Mouse (Mus musculus) splenic B cell, adult 2 months (primary cell): ENCODE results near the gene Gm10663.

Experiments used
- DNase-seq: peaks from one replicate; pipeline ENCODE4 v3.0.0-alpha.2; 2011; ENCODE audit warnings: low read depth, low spot score
- H3K27me3 ChIP-seq: 2 replicates; pipeline ENCODE4 v1.6.1; 2012; ENCODE audit warnings: mild to moderate bottlenecking, low read length, moderate library complexity, mixed read lengths; ENCODE audit not compliant: control insufficient read depth, poor library complexity, insufficient read depth, severe bottlenecking
- H3K36me3 ChIP-seq: 2 replicates; pipeline ENCODE4 v1.6.1; 2012; ENCODE audit warnings: mild to moderate bottlenecking, low read length, moderate library complexity, mixed read lengths; ENCODE audit not compliant: control insufficient read depth, poor library complexity, insufficient read depth, severe bottlenecking

The Gm10663 gene

DNA sequence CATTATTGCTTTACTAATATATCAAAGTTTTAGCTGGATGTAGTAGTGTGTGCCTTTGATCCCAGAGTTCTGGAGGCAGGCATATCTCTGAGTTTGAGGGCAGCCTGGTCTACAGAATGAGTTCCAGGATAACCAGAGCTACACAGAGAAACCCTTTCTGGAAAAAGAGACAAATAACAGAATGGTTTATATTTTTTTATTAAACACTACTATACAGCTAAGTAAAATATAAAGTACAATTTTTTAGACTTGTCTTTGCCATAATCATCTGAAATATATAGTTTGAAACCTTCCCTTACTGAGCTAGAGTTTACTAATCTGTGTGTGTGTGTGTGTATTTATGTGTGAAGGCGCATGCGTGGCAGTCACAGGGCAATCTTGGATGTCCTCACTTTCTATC, at the start of gene Gm10663:
Gene Gm10663 (plus strand): TSS at position 301 of the 400 bp plus-strand sequence.
- no peak for DNase-seq

DNA sequence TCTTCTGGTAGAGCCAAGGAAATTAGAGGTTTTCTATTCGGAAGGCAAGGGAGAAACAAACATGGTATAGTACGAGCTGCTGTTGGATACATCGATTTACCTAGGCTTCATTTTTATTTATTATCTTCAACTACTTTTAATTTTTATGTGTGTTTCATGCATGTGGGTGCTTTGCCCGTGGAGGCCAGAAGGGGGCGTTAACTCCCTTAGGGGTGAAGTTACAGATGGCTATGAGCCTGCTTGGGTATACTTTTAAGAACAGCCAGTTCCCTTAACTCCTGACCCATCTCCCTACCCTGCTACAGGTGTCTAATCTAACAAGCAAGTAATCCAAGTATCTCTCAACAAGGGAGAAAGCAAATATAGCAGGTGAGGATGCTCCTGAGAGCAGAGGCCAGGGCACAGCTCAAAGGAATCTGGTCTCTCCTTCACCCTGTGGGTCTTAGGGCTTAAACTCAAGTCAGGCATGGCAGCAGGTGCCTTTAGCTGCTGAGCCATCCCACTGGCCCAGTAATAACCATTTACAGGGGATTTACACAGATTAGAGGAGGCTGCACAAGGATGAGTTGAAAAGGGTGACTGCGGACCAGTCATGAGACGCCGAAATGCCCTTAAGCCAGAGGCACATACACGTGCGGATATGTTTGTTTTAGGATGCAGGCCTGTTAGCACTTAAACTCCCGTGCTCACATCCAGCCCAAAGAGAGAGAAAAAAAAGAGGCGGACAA, 45.7 kb upstream of the Gm10663 start:
- no peaks in the 10 kb centered on the region for H3K36me3 ChIP-seq
- DNase-seq = no peak
- no peaks in the 10 kb centered on the region for H3K27me3 ChIP-seq

More for the DNA sequence above, at the start of gene Gm10663:
- Histone ChIP-seq H3K27me3 (no peaks in the 10 kb centered on the region), H3K36me3 (no peaks in the 10 kb centered on the region)

- Histone ChIP-seq H3K27me3 (no peaks in the 10 kb centered on the region), H3K36me3 (no peaks in the 10 kb centered on the region)
- DNase-seq = no peak
Observed at GRCm38 (mm10) chr8:65029776-65030175, 45.1 kb upstream of the Gm10663 start.

- Histone ChIP-seq H3K27me3 (no peaks in the 10 kb centered on the region), H3K36me3 (no peaks in the 10 kb centered on the region)
- no peak for DNase-seq
Observed at GRCm38 (mm10) chr8:65030735-65031485, 43.9 kb upstream of the Gm10663 start.

DNA sequence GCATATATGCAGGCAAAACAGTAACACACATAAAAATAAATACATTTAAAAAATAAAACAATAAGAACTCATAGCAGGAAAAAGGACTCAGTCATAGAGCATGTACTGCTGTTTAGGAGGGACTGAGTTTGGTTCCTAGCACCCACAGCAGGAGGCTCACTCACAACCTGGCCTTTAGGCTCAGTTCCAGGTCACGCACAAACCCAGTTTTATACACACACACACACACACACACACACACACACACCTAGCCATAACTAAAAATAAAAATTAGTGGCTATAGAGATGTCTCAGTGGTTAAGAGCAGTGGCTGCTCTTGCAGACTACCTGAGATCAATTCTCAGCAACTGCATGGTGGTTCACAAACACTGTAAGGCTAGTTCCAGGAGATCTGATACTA, 42.7 kb upstream of the Gm10663 start:
- Histone ChIP-seq H3K27me3 (no peaks in the 10 kb centered on the region), H3K36me3 (no peaks in the 10 kb centered on the region)
- DNase-seq = no peak

GRCm38 (mm10) chr8:65033056-65033455, 41.8 kb upstream of the Gm10663 start:
- no peak for DNase-seq
- H3K36me3 ChIP-seq = no peaks in the 10 kb centered on the region
- no peaks in the 10 kb centered on the region for H3K27me3 ChIP-seq

GRCm38 (mm10) chr8:65034136-65034535, 40.7 kb upstream of the Gm10663 start:
- no peaks in the 10 kb centered on the region for H3K36me3 ChIP-seq
- no peaks in the 10 kb centered on the region for H3K27me3 ChIP-seq
- DNase-seq = no peak

DNA sequence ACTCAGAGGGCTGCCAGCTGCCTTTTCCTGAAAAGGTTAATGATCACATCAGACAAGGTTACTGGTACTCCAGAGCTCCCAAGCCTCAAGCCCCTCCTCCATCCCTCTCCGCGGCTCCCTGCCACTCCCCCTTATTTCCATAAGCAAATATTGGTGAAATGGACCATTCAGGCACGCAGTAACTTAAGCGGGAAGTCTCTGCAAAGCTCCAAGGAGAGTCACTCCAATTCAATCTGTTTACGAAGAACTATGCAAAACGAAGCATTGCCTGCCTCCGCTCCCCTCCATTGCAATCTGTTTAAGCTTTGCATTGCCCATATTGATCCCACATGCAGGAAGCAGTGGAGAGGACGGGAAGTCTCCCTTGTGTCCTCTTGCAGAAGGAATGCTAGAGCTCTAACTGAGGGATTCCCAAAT, 37.7 kb upstream of the Gm10663 start, which contains the start of gene Apela:
Gene Apela (minus strand): TSS at position 220 of the 417 bp plus-strand sequence.
- no peaks in the 10 kb centered on the region for H3K27me3 ChIP-seq
- H3K36me3 ChIP-seq = no peaks in the 10 kb centered on the region
- DNase-seq = no peak

DNA sequence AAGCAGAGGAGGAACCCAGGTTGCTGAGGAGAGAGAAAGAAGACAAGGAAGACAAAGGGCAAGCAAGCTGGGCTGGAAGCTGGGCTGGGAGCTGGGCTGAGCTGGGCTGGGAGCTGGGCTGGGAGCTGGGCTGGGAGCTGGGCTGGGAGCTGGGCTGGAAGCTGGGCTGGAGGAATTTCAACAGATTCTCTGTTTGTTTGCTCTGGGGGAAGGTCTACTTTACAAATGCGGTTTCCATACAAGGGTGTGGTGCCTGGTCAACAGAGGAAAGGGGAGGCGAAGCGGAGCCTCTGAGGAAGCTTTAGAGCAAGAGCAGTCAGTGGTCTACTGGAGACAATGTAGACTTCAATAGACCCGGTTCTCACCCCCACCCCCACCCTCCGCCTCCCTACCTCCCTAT, 28.3 kb upstream of the Gm10663 start:
- no peaks in the 10 kb centered on the region for H3K27me3 ChIP-seq
- DNase-seq = no peak
- H3K36me3 ChIP-seq = no peaks in the 10 kb centered on the region

GRCm38 (mm10) chr8:65047193-65047592, 27.6 kb upstream of the Gm10663 start:
- no peaks in the 10 kb centered on the region for H3K36me3 ChIP-seq
- H3K27me3 ChIP-seq = no peaks in the 10 kb centered on the region
- DNase-seq = no peak

GRCm38 (mm10) chr8:65047801-65048200, 27.0 kb upstream of the Gm10663 start:
- Histone ChIP-seq H3K36me3 (no peaks in the 10 kb centered on the region), H3K27me3 (no peaks in the 10 kb centered on the region)
- no peak for DNase-seq

DNA sequence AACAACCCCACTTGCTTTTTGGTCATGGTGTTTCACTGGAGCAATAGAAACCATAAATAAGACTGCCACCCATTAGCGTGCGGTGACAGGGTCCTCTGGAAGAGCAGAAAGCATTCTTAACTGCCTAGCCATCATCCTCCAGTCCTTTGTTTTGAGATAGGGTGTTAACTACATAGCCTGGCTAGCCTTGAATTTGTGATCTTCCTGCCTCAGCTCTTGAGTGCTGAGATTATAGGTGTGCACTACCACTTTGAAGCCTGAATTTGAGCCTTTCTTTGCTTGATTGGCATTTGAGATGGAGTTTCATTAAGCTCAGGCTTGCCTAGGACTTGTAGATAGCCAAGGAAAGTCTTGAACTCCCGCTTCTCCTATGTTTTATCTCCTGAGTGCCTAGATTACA, 21.3 kb upstream of the Gm10663 start:
- no peaks in the 10 kb centered on the region for H3K27me3 ChIP-seq
- DNase-seq = no peak

DNA sequence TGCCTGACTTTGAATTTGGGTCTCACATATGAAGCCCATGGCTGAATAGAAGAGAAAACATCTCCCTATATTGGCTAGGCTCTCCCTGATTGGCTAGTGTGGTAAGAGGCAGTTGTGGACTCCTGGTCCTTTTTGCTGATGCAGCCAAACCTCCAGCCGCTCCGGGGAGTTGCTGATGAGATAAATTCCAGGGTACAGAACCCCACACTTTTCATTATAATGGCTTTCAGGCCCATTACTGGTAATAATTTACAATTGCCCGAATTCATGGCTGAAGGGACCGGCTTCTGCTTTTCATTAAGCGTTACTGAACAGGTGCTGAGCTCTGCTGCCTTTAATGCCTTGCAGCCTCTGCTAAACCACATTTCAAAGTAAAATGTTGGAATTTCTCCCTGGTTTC, 20.9 kb upstream of the Gm10663 start:
- no peaks in the 10 kb centered on the region for H3K36me3 ChIP-seq
- no peaks in the 10 kb centered on the region for H3K27me3 ChIP-seq
- DNase-seq = no peak

More for the DNA sequence above, 21.3 kb upstream of the Gm10663 start:
- no peaks in the 10 kb centered on the region for H3K36me3 ChIP-seq

DNA sequence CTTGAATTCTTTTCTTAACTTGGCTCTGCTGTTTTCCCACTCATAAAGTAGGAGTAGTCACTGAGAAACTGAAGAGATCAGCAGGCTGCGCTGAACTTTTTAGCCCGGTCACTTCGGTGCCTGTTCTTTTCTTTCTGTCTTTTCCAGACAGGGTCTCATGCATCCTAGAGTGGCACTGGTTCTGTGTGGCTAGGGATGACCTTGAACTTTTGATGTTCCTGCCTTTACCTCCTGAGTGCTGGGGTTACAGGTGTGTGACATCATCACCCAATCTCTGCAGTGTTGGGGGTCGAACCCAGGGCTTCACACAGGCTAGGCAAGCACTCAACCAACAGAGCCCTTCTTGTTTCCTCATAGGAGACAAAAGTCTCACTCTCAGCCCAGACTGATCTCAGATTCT, 18.1 kb upstream of the Gm10663 start:
- H3K27me3 ChIP-seq = no peaks in the 10 kb centered on the region
- DNase-seq = no peak
- H3K36me3 ChIP-seq = no peaks in the 10 kb centered on the region

DNA sequence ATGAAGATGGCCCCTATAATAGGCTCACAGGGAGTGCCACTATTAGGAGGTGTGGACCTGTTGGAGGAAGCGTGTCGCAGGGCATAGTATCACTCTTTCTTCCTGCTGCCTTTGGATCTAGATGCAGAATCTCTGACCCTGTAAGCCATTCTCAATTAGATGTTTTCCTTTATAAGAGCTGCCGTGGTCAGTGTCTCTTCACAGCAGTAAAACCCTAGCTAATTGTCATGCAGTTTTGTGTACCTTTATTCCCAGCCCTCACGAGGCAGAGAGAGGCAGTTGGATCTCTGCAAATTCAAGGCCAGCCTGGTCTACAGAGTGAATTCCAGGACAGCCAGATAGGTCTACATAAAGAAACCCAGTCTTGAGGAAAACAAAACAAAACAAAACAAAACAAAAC, 12.6 kb upstream of the Gm10663 start:
- H3K27me3 ChIP-seq = no peaks in the 10 kb centered on the region
- DNase-seq = no peak

More for the DNA sequence above, 12.6 kb upstream of the Gm10663 start:
- H3K36me3 ChIP-seq = no peaks in the 10 kb centered on the region
